Mouse (Mus musculus): Measurements from ENCODE around the gene Fam76a. TPM values are rescaled to one million over a fixed set of nuclear protein-coding genes. Genes with fewer than 3 reads are reported as not detected.

Fam76a gene
- total RNA-seq, 1 experiment = 14.9 TPM

GRCm38 (mm10) chr4:132898197-132898596 lies 24.2 kb downstream of the Fam76a start:
- Histone ChIP-seq H3K4me3 (ENCODE audit: insufficient read depth in 1 of 2, low read depth in 1 of 2, low read length in 2 of 2, poor library complexity in 1 of 2, severe bottlenecking in 1 of 2) (no peak overlapping the region), H3K27ac (ENCODE audit: insufficient read depth, low read depth, low read length, poor library complexity, severe bottlenecking) (no peak overlapping the region), H3K9ac (ENCODE audit: insufficient read depth, low read depth, low read length, poor library complexity, severe bottlenecking) (no peak overlapping the region), H3K9me3 (ENCODE audit: control insufficient read depth, insufficient read depth, low read depth, low read length) (no peaks in the 10 kb centered on the region), H3K36me3 (ENCODE audit: control insufficient read depth, insufficient read depth, low read length, poor library complexity, severe bottlenecking) (peaks cover 2% of the 10 kb centered on the region; the same call in 1 of the 2 replicates), H3K4me1 (ENCODE audit: control insufficient read depth in 2 of 2, insufficient read depth in 2 of 2, low read length in 2 of 2, poor library complexity in 1 of 2) (peaks cover 0 to 8% of the 10 kb centered on the region in 2 experiments; a peak in 1 of 4 replicates)
- in situ Hi-C loops (cut with MboI; ENCODE audit: low sequenced_read_pairs in 2 of 2, unreplicated experiment in 2 of 2) = no loop called here
- TF ChIP-seq CHD2 (IDR thresholded peaks at IDR 0.05; ENCODE audit: low read depth, low read length) (no peak), MAFK (IDR thresholded peaks at IDR 0.05; ENCODE audit: insufficient read depth, low read depth, low read length) (no peak), ZNF384 (IDR thresholded peaks at IDR 0.05; ENCODE audit: low read depth, low read length) (no peak), HCFC1 (IDR thresholded peaks at IDR 0.05; ENCODE audit: borderline replicate concordance, insufficient read depth, low read length) (no peak), ZC3H11A (IDR thresholded peaks at IDR 0.05; ENCODE audit: borderline replicate concordance, low read depth, low read length) (no peak)
- no peak for DNase-seq (ENCODE audit: low read depth, low spot score)

GRCm38 (mm10) chr4:132894402-132894801 lies 28.0 kb downstream of the Fam76a start:
- no peaks in the 10 kb centered on the region for H3K9me3 ChIP-seq (ENCODE audit: control insufficient read depth, insufficient read depth, low read depth, low read length)
- no peak overlapping the region for H3K4me3 ChIP-seq (ENCODE audit: insufficient read depth in 1 of 2, low read depth in 1 of 2, low read length in 2 of 2, poor library complexity in 1 of 2, severe bottlenecking in 1 of 2)
- H3K27ac ChIP-seq (ENCODE audit: insufficient read depth, low read depth, low read length, poor library complexity, severe bottlenecking) = no peak overlapping the region
- in situ Hi-C loops (cut with MboI; ENCODE audit: low sequenced_read_pairs in 2 of 2, unreplicated experiment in 2 of 2) = no loop called here
- peaks cover 0 to 3% of the 10 kb centered on the region in 2 experiments; a peak in 1 of 4 replicates for H3K4me1 ChIP-seq (ENCODE audit: control insufficient read depth in 2 of 2, insufficient read depth in 2 of 2, low read length in 2 of 2, poor library complexity in 1 of 2)
- TF ChIP-seq ZNF384 (IDR thresholded peaks at IDR 0.05; ENCODE audit: low read depth, low read length) = no peak
- TF ChIP-seq MAFK (IDR thresholded peaks at IDR 0.05; ENCODE audit: insufficient read depth, low read depth, low read length) = no peak
- TF ChIP-seq CHD2 (IDR thresholded peaks at IDR 0.05; ENCODE audit: low read depth, low read length) = no peak
- TF ChIP-seq ZC3H11A (IDR thresholded peaks at IDR 0.05; ENCODE audit: borderline replicate concordance, low read depth, low read length) = no peak
- no peak for TF ChIP-seq HCFC1 (IDR thresholded peaks at IDR 0.05; ENCODE audit: borderline replicate concordance, insufficient read depth, low read length)
- H3K9ac ChIP-seq (ENCODE audit: insufficient read depth, low read depth, low read length, poor library complexity, severe bottlenecking) = no peak overlapping the region
- DNase-seq (ENCODE audit: low read depth, low spot score) = no peak
- H3K36me3 ChIP-seq (ENCODE audit: control insufficient read depth, insufficient read depth, low read length, poor library complexity, severe bottlenecking) = no peaks in the 10 kb centered on the region

GRCm38 (mm10) chr4:132884844-132885374 lies 37.4 kb downstream of the Fam76a start:
- in situ Hi-C loops (cut with MboI; ENCODE audit: low sequenced_read_pairs in 2 of 2, unreplicated experiment in 2 of 2) = no loop called here
- Histone ChIP-seq H3K36me3 (ENCODE audit: control insufficient read depth, insufficient read depth, low read length, poor library complexity, severe bottlenecking) (peaks cover 2% of the 10 kb centered on the region; the same call in 1 of the 2 replicates), H3K27ac (ENCODE audit: insufficient read depth, low read depth, low read length, poor library complexity, severe bottlenecking) (0 out of 2 replicates have a peak overlapping the region, but pooled peaks have one; percentile 56), H3K9ac (ENCODE audit: insufficient read depth, low read depth, low read length, poor library complexity, severe bottlenecking) (peak overlapping the region; percentile 92), H3K4me1 (ENCODE audit: control insufficient read depth in 2 of 2, insufficient read depth in 2 of 2, low read length in 2 of 2, poor library complexity in 1 of 2) (no peaks in the 10 kb centered on the region; a peak in 1 of 4 replicates), H3K4me3 (ENCODE audit: insufficient read depth in 1 of 2, low read depth in 1 of 2, low read length in 2 of 2, poor library complexity in 1 of 2, severe bottlenecking in 1 of 2) (peak overlapping the region; percentile 83 to 91), H3K9me3 (ENCODE audit: control insufficient read depth, insufficient read depth, low read depth, low read length) (no peaks in the 10 kb centered on the region)
- DNase-seq (ENCODE audit: low read depth, low spot score) = no peak
- TF ChIP-seq CHD2 (IDR thresholded peaks at IDR 0.05; ENCODE audit: low read depth, low read length) = no peak
- TF ChIP-seq HCFC1 (IDR thresholded peaks at IDR 0.05; ENCODE audit: borderline replicate concordance, insufficient read depth, low read length) = no peak
- no peak for TF ChIP-seq ZNF384 (IDR thresholded peaks at IDR 0.05; ENCODE audit: low read depth, low read length)
- TF ChIP-seq ZC3H11A (IDR thresholded peaks at IDR 0.05; ENCODE audit: borderline replicate concordance, low read depth, low read length) = no peak
- no peak for TF ChIP-seq MAFK (IDR thresholded peaks at IDR 0.05; ENCODE audit: insufficient read depth, low read depth, low read length)

- H3K9me3 ChIP-seq (ENCODE audit: control insufficient read depth, insufficient read depth, low read depth, low read length) = no peaks in the 10 kb centered on the region
- H3K4me1 ChIP-seq (ENCODE audit: control insufficient read depth in 2 of 2, insufficient read depth in 2 of 2, low read length in 2 of 2, poor library complexity in 1 of 2) = no peaks in the 10 kb centered on the region; a peak in 1 of 4 replicates
- peaks cover 2% of the 10 kb centered on the region; the same call in 1 of the 2 replicates for H3K36me3 ChIP-seq (ENCODE audit: control insufficient read depth, insufficient read depth, low read length, poor library complexity, severe bottlenecking)
- in situ Hi-C loops (cut with MboI; ENCODE audit: low sequenced_read_pairs in 2 of 2, unreplicated experiment in 2 of 2) = no loop called here
- H3K27ac ChIP-seq (ENCODE audit: insufficient read depth, low read depth, low read length, poor library complexity, severe bottlenecking) = peak within 1 kb of the TSS; percentile 56; the same call in 1 of the 2 replicates
- peak; percentile 81 for DNase-seq (ENCODE audit: low read depth, low spot score)
- H3K9ac ChIP-seq (ENCODE audit: insufficient read depth, low read depth, low read length, poor library complexity, severe bottlenecking) = peak within 1 kb of the TSS; percentile 92
- H3K4me3 ChIP-seq (ENCODE audit: insufficient read depth in 1 of 2, low read depth in 1 of 2, low read length in 2 of 2, poor library complexity in 1 of 2, severe bottlenecking in 1 of 2) = peak within 1 kb of the TSS; percentile 83 to 91
- TF ChIP-seq ZC3H11A (IDR thresholded peaks at IDR 0.05; ENCODE audit: borderline replicate concordance, low read depth, low read length) = no peak
- no peak for TF ChIP-seq CHD2 (IDR thresholded peaks at IDR 0.05; ENCODE audit: low read depth, low read length)
- TF ChIP-seq ZNF384 (IDR thresholded peaks at IDR 0.05; ENCODE audit: low read depth, low read length) = no peak
- TF ChIP-seq HCFC1 (IDR thresholded peaks at IDR 0.05; ENCODE audit: borderline replicate concordance, insufficient read depth, low read length) = no peak
- TF ChIP-seq MAFK (IDR thresholded peaks at IDR 0.05; ENCODE audit: insufficient read depth, low read depth, low read length) = no peak
Measured at GRCm38 (mm10) chr4:132884064-132884843, 38.1 kb downstream of the Fam76a start, which contains the start of gene Stx12. Gene Stx12, minus strand, starts transcription at chr4:132884509.
